Mouse (Mus musculus) megakaryocyte, embryonic 14.5 days (primary cell): ENCODE results near the gene Map3k13.

Source experiments
- FLI1 ChIP-seq: IDR thresholded peaks from 2 replicates; pipeline ENCODE4 v1.6.1; 2012; ENCODE audit warnings: low read length, inconsistent platforms, mixed read lengths
- GATA1 ChIP-seq: IDR thresholded peaks from 3 replicates; pipeline ENCODE4 v1.6.1; 2012; ENCODE audit warnings: mixed read lengths, low read length, inconsistent platforms, borderline replicate concordance

GRCm38 (mm10) chr16:21862448-21862847 is 68.3 kb downstream of the Map3k13 start:
- TF ChIP-seq GATA1 (no peak), FLI1 (no peak)
